Mouse (Mus musculus) layer of hippocampus, adult 8-10 months (tissue): Measurements from ENCODE around the gene Fam83e. TPM values are rescaled to one million over a fixed set of nuclear protein-coding genes. Genes with fewer than 3 reads are reported as not detected.

Experiments
- DNase-seq, 2 experiments: peaks; one replicate each; pipeline ENCODE4 v3.0.0; 2022; ENCODE audit warnings: low spot score in 2 of 2
- total RNA-seq, 4 experiments: library from RNA; stranded (reverse); gene quantifications; 2 replicates each; pipeline ENCODE4 v1.2.4; 2022

The Fam83e gene
- total RNA-seq, 4 experiments from 2014 or later, result 0.18 to 0.41 (median 0.19) TPM; not detected in 1

DNA sequence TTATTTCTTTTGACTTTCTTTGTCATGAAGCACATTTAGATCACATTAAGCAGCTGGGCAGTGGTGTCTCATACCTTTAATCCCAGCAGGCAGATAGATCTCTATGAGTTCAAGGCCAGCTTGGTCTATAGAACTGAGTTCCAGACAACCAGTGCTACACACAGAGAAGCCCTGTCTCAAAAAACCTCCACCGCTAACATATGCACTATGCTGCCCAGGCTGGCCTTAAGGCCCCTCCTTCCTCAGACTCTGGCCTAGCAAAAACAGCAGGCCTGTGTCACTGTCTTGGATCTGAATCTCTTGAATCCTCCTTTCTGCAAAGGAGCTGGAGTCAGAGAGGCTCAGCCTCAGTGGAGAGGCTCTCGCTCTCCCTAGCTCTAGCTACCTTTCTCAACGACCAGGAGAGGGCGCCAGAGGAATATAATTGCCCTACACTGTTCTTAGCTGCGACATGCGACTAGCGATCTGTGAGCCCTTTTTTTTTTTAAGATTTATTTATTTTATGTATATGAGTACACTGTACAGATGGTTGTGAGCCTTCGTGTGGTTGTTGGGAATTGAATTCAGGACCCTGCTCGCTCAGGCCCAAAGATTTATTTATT lies 18.3 kb downstream of the Fam83e start:
- peak; percentile 70 to 85 for DNase-seq

GRCm38 (mm10) chr7:45739820-45740219 lies 18.8 kb downstream of the Fam83e start:
- DNase-seq, result no peak

- no peak for DNase-seq
These were observed 20.3 kb downstream of the Fam83e start for GRCm38 (mm10) chr7:45741308-45741707.

DNA sequence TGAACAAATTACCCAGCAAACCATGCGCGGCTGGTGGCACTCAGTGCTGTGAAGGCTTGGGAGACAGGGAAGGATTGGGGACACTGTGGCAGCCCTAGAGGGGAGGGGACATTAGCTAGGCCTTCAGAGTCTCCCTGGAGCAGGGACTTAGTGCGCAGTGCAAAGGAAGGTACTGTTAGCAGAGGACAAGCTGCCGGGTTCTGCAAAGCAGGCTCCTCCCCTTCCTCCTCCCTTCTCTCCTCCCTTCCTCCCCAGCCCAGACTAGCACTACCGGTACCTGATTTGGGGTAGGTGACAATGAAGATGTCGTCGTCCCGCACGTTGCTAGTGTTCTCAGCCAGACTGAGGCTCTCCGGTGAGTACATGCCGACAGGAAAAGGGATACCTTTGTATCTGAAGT lies 20.8 kb downstream of the Fam83e start:
- peak in 1 of 2 experiments; percentile 42 for DNase-seq

- peak; percentile 87 to 89 for DNase-seq
These were observed 21.3 kb downstream of the Fam83e start for GRCm38 (mm10) chr7:45742338-45742737.

DNA sequence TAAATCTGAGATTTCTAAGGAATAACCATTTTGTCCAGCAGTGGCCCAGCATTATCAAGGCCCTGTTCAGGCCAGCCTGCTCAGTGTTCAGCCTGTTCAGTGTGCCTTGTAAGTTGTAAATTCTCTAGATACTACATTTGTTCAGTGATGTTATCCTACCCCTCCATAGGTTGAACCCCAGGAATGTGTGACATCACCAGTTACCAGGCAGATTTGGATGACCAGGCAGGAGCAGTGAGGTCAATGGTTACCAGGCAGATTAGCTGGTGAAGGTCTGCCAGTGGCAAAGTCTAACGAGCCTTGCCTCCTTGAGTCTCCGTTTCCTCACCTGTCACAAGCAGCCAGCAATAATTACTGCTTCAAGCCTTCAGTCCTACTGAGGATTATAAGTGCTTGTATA lies 23.4 kb downstream of the Fam83e start:
- peak in 1 of 2 experiments; percentile 69 for DNase-seq

DNA sequence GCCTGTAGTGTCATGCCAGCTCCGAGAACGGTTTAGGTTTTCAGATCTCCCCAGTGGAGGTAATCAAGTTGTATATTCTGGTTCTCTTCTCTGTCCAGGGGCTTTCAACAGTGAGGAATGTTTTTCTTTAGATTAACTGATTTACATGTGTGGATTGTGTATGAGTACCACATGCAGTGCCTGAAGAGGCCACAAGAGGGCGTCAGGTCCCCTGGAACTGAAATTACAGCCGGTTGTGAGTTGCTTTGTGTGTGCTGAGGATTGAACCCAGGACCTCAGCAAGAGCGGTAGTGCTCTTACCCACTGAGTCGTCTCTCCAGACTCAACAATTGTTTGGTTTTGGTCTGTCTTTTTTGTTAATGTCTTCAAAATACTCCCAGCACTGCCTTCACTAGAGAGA lies 25.5 kb downstream of the Fam83e start:
- DNase-seq, result no peak

DNA sequence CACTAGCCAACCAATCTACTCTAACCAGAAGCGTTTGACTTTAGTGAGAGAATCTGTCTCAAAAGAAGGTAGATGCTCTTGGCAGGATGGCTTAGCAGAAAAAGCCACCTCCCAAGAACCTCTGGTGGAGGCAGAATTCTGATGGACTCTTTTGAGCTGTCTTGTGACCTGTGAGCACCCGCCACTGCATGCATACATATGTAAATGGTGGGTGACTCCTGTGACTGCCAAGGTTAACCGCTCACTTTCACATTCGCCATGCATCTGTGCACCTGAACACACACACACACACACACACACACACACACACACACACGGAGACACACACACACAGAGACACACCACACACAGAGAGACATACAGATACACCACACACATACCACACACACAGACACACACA lies 26.4 kb downstream of the Fam83e start:
- DNase-seq, result no peak

GRCm38 (mm10) chr7:45748110-45748509 lies 27.1 kb downstream of the Fam83e start:
- DNase-seq, result no peak

GRCm38 (mm10) chr7:45749401-45749800 lies 28.4 kb downstream of the Fam83e start:
- DNase-seq, result no peak

GRCm38 (mm10) chr7:45750162-45750561 lies 29.1 kb downstream of the Fam83e start:
- no peak for DNase-seq

GRCm38 (mm10) chr7:45755703-45756102 lies 34.7 kb downstream of the Fam83e start:
- DNase-seq, result no peak

- DNase-seq, result no peak
These were observed 38.4 kb downstream of the Fam83e start for GRCm38 (mm10) chr7:45759400-45759799.

GRCm38 (mm10) chr7:45760151-45760550 lies 39.1 kb downstream of the Fam83e start:
- DNase-seq, result no peak

DNA sequence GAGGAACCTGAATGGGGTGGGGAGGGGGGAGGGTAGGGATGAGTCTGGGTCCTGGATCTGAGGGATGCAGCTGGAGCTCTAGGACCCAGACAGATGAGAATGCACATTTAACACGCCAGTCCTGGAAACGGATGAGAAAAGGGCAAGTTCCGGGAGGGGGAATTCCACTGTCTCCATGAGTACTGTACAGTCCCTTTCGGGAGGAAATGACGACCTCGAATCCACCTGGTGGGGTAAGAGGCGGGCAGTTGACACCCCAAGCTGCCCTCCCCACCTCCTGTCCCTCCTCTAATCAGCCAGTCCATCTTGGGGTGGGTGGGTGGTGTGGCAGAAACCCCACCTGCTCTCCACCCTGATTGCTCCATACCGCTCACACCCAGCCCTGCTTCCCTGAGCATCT lies 45.0 kb downstream of the Fam83e start:
- DNase-seq, result no peak

GRCm38 (mm10) chr7:45766764-45767163 lies 45.8 kb downstream of the Fam83e start:
- DNase-seq, result no peak

DNA sequence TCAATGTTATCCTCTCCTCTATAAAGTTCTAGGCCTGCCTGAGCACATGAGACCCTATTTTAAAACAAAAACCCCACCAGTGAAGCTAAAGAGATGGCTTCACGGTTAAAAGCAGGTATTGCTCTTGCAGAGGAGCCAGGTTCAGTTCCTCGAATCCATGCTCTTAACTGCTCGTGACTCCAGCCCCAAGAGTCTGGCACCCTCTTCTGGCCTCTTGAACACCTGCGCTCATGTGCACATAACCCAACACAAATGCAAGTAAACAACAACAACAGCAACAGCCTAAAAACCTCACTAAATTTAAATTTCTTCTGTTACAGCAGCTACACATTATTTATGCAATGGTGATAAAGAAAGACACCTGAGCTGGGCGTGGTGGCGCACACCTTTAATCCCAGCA lies 46.5 kb downstream of the Fam83e start:
- no peak for DNase-seq

DNA sequence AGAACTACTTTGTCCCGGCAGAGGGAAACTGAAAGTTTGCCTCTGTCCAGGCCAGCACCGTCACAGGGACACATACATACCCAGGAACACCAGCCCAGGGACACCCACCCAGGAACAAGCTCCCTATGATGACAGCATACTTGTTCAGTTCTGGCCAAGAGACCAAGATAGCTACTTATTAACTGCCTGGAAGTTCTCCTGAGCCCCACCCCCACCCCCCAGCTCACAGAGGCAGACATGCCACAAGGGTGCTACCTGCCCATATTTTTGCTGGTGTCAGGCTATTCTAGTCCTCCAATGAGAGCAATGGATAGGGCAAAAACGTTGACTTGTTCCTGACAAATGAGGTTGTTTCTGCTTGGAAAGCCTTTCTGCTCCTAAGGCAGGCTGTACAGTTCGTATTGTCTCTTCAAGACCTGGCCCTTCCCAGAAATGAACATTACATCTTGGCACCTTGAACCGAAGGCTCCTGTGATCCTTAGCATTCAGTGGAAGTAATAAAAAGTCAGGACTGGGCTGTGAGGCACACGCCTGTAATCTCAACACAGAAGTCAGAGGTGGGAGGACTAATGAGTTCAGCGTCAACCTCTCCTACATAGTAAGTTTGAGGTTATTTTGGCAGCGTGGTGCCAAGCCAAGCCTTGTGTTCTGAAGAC lies 49.5 kb downstream of the Fam83e start:
- no peak for DNase-seq

GRCm38 (mm10) chr7:45771101-45771500 lies 50.1 kb downstream of the Fam83e start:
- no peak for DNase-seq

DNA sequence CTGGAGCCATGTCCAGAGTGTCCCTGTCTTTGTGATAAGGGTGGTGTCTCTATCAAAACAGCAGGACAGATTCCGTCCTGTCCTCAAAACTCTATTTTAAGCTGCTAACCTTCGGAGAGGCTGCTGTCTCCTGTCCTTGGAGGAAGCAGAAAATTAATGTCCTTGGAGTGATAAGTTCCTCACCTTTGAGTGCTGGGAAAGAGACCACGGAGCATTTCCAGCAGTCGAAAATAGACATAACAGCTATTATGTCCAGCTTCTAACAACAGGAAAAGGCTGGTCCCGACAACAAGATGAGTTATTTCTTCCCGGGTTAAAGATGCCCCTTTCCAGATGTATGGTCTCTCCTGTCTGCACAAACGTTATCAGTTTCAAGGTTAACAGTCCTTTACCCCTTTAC lies 54.2 kb downstream of the Fam83e start:
- no peak for DNase-seq
